Mouse (Mus musculus) embryonic fibroblast, embryonic 13.5 days (primary cell): Measurements from ENCODE around the gene Slc22a15. TPM values are rescaled to one million over a fixed set of nuclear protein-coding genes. Genes with fewer than 3 reads are reported as not detected.

Source experiments
- H3K27ac ChIP-seq: 2 replicates; pipeline ENCODE4 v1.5.1; 2012; ENCODE audit warnings: low read length, control low read depth, inconsistent platforms; ENCODE audit not compliant: insufficient read depth
- H3K4me1 ChIP-seq: 2 replicates; pipeline ENCODE4 v1.6.1; 2011; ENCODE audit warnings: low read length; ENCODE audit not compliant: control insufficient read depth, insufficient read depth
- H3K4me3 ChIP-seq: 2 replicates; pipeline ENCODE4 v1.5.1; 2011; ENCODE audit warnings: mild to moderate bottlenecking, control low read depth, low read length; ENCODE audit not compliant: insufficient read depth
- CTCF ChIP-seq: IDR thresholded peaks from 2 replicates; pipeline ENCODE4 v1.5.1; 2011; ENCODE audit warnings: mild to moderate bottlenecking, control low read depth, low read length, moderate library complexity, borderline replicate concordance; ENCODE audit not compliant: insufficient read depth
- POLR2A ChIP-seq: IDR thresholded peaks from 2 replicates; pipeline ENCODE4 v1.6.1; 2011; ENCODE audit warnings: low read depth, mild to moderate bottlenecking, control low read depth, low read length, moderate library complexity
- polyA plus RNA-seq: library from polyadenylated mRNA; stranded (reverse); fragments of >200 nt; gene quantifications from 2 replicates; pipeline ENCODE4 v1.2.4, GENCODE M21; 2011; ENCODE audit warnings: low read depth; ENCODE audit not compliant: missing spikeins, insufficient read length

Slc22a15 gene
- polyA plus RNA-seq, 1 experiment: 8.1 TPM

- Histone ChIP-seq H3K27ac (no peak overlapping the region), H3K4me3 (no peak overlapping the region), H3K4me1 (no peaks in the 10 kb centered on the region)
- TF ChIP-seq CTCF (no peak), POLR2A (no peak)
Measured at GRCm38 (mm10) chr3:101940418-101940817, 16.2 kb upstream of the Slc22a15 start.

- no peak overlapping the region for H3K27ac ChIP-seq
- TF ChIP-seq CTCF (no peak), POLR2A (no peak)
- H3K4me1 ChIP-seq: no peaks in the 10 kb centered on the region
- no peak overlapping the region for H3K4me3 ChIP-seq
Measured at GRCm38 (mm10) chr3:101939865-101940264, 15.6 kb upstream of the Slc22a15 start.

- H3K4me3 ChIP-seq: no peak overlapping the region
- H3K27ac ChIP-seq: no peak overlapping the region
- TF ChIP-seq CTCF (no peak), POLR2A (no peak)
- no peaks in the 10 kb centered on the region for H3K4me1 ChIP-seq
Measured at GRCm38 (mm10) chr3:101939152-101939551, 14.9 kb upstream of the Slc22a15 start.

GRCm38 (mm10) chr3:101936369-101936768 lies 12.1 kb upstream of the Slc22a15 start:
- TF ChIP-seq CTCF (no peak), POLR2A (no peak)
- H3K4me1 ChIP-seq: no peaks in the 10 kb centered on the region
- no peak overlapping the region for H3K27ac ChIP-seq
- no peak overlapping the region for H3K4me3 ChIP-seq

GRCm38 (mm10) chr3:101933820-101934219 lies 9.6 kb upstream of the Slc22a15 start:
- TF ChIP-seq CTCF (no peak), POLR2A (no peak)
- Histone ChIP-seq H3K4me3 (no peak overlapping the region), H3K4me1 (no peaks in the 10 kb centered on the region), H3K27ac (no peak overlapping the region)

GRCm38 (mm10) chr3:101929105-101929876 lies 5.0 kb upstream of the Slc22a15 start:
- H3K4me1 ChIP-seq: no peaks in the 10 kb centered on the region
- TF ChIP-seq CTCF: no peak
- TF ChIP-seq POLR2A: no peak
- H3K27ac ChIP-seq: no peak overlapping the region
- no peak overlapping the region for H3K4me3 ChIP-seq

GRCm38 (mm10) chr3:101926636-101927035 lies 2.4 kb upstream of the Slc22a15 start:
- Histone ChIP-seq H3K27ac (no peak overlapping the region), H3K4me1 (no peaks in the 10 kb centered on the region), H3K4me3 (no peak overlapping the region)
- TF ChIP-seq CTCF (no peak), POLR2A (no peak)

- TF ChIP-seq CTCF: no peak
- TF ChIP-seq POLR2A: no peak
- no peak overlapping the region for H3K4me3 ChIP-seq
- no peaks in the 10 kb centered on the region for H3K4me1 ChIP-seq
- no peak overlapping the region for H3K27ac ChIP-seq
Measured at GRCm38 (mm10) chr3:101925663-101926062, 1.4 kb upstream of the Slc22a15 start.

- H3K27ac ChIP-seq: no peak overlapping the region
- TF ChIP-seq CTCF: no peak
- TF ChIP-seq POLR2A: no peak
- peaks cover 6% of the 10 kb centered on the region for H3K4me1 ChIP-seq
- no peak overlapping the region for H3K4me3 ChIP-seq
Measured at GRCm38 (mm10) chr3:101922366-101922765, 1.9 kb downstream of the Slc22a15 start.

GRCm38 (mm10) chr3:101918526-101918925 lies 5.7 kb downstream of the Slc22a15 start:
- no peak overlapping the region for H3K4me3 ChIP-seq
- H3K4me1 ChIP-seq: peaks cover 6% of the 10 kb centered on the region
- no peak overlapping the region for H3K27ac ChIP-seq
- TF ChIP-seq CTCF (no peak), POLR2A (no peak)

- no peak for TF ChIP-seq CTCF
- no peak for TF ChIP-seq POLR2A
Measured at GRCm38 (mm10) chr3:101917665-101918064, 6.6 kb downstream of the Slc22a15 start.

More at GRCm38 (mm10) chr3:101917665-101918064, 6.6 kb downstream of the Slc22a15 start:
- Histone ChIP-seq H3K4me1 (peaks cover 6% of the 10 kb centered on the region), H3K27ac (no peak overlapping the region), H3K4me3 (no peak overlapping the region)
